Mouse (Mus musculus) cortical plate, adult 2 months (tissue): ENCODE results near the gene Gm19345.

Source experiments
- CTCF ChIP-seq: fragments of 200-500 bp; IDR thresholded peaks from 2 replicates; pipeline ENCODE4 v1.5.1; 2011; ENCODE audit warnings: mild to moderate bottlenecking, control low read depth, low read length; ENCODE audit not compliant: insufficient read depth; ENCODE audit errors: extremely low read depth
- POLR2A ChIP-seq: fragments of 200-500 bp; IDR thresholded peaks from 2 replicates; pipeline ENCODE4 v1.6.1; 2011; ENCODE audit warnings: mild to moderate bottlenecking, low read length, control low read depth; ENCODE audit not compliant: insufficient read depth; ENCODE audit errors: extremely low read depth

- peak; percentile 55 for TF ChIP-seq CTCF
- TF ChIP-seq POLR2A, result no peak
These were observed 20.3 kb downstream of the Gm19345 start for GRCm38 (mm10) chr7:19871943-19872601.
